Mouse (Mus musculus): Measurements from ENCODE around the gene Dhx16. TPM values are rescaled to one million over a fixed set of nuclear protein-coding genes. Genes with fewer than 3 reads are reported as not detected.

Gene Dhx16
- total RNA-seq, 1 experiment from 2014 or later, result 67.7 TPM

- no peak for ATAC-seq (replicated peaks; ENCODE audit: insufficient number of reproducible peaks, low FRiP score, low TSS enrichment, poor library complexity, severe bottlenecking)
Observed at GRCm38 (mm10) chr17:35848112-35848511, 31.5 kb upstream of the Dhx16 start.

GRCm38 (mm10) chr17:35850974-35851373, 28.6 kb upstream of the Dhx16 start:
- ATAC-seq (replicated peaks; ENCODE audit: insufficient number of reproducible peaks, low FRiP score, low TSS enrichment, poor library complexity, severe bottlenecking), result no peak

DNA sequence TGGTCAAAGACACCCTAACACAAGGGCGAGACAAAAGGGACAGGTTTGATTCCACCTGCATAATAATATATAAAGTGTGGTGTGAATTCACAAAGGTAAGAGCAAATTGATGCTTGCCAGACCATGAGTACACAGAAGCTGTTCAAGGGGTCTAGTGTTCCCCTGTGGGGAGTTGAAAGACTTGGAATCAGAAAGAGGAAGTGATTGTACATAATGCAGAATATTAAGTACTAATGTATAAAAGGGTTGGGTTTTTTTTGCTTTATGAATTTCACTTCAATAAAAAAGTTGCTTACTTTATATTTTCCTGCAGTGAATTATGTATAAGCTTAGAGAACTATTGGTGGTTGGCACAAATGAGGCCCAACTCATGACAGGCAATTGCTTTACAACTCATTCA, 20.2 kb upstream of the Dhx16 start:
- no peak for ATAC-seq (replicated peaks; ENCODE audit: insufficient number of reproducible peaks, low FRiP score, low TSS enrichment, poor library complexity, severe bottlenecking)

- no peak for ATAC-seq (replicated peaks; ENCODE audit: insufficient number of reproducible peaks, low FRiP score, low TSS enrichment, poor library complexity, severe bottlenecking)
Observed at GRCm38 (mm10) chr17:35859835-35860234, 19.8 kb upstream of the Dhx16 start.

DNA sequence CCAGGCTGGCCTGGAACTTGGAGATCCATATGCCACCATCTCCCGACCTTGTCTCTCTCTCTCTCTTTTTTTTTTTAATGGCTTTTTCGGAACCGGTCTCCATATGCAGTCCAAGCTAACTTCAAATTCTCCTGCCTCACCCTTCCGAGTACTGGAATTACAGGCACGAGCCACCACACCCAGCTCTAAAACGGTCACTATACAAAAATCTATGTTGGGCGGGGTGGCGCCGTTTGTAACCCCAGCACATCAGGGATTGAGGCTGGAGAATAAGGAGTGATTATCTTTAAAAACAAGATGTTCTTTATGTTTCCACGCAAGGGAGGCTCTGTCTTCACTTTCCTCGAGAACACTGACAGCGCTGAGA, 18.8 kb upstream of the Dhx16 start:
- ATAC-seq (replicated peaks; ENCODE audit: insufficient number of reproducible peaks, low FRiP score, low TSS enrichment, poor library complexity, severe bottlenecking), result no peak

- peak; percentile 80 for ATAC-seq (replicated peaks; ENCODE audit: insufficient number of reproducible peaks, low FRiP score, low TSS enrichment, poor library complexity, severe bottlenecking)
Observed at GRCm38 (mm10) chr17:35861198-35861857, 18.3 kb upstream of the Dhx16 start, which contains the start of gene Nrm. Gene Nrm, plus strand, starts transcription at chr17:35861318.

DNA sequence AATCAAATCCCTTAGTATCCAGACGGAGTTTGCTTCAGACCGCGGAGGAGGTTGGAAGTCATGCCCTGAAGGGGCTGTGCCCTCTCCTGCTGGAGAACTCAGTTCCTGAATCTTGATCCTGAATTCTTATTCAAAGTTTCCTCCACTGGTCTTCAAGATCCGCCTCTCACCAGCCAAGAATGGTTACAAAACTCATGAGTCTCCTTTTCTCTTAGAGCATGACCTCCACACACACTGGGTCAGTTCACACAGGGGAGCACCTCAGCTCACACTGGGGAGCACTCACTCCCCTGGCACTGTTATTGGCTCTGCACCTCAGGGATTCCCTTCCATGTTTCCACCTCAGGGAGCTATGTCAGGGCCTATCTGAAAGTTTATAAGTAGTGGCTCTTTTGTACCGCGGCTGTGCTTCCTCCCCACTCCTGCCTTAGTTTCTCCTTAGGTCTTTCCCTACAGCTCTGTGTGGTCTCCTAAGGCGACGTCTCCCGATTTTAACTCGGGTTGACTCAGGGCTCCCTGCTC, 14.7 kb upstream of the Dhx16 start:
- no peak for ATAC-seq (replicated peaks; ENCODE audit: insufficient number of reproducible peaks, low FRiP score, low TSS enrichment, poor library complexity, severe bottlenecking)

DNA sequence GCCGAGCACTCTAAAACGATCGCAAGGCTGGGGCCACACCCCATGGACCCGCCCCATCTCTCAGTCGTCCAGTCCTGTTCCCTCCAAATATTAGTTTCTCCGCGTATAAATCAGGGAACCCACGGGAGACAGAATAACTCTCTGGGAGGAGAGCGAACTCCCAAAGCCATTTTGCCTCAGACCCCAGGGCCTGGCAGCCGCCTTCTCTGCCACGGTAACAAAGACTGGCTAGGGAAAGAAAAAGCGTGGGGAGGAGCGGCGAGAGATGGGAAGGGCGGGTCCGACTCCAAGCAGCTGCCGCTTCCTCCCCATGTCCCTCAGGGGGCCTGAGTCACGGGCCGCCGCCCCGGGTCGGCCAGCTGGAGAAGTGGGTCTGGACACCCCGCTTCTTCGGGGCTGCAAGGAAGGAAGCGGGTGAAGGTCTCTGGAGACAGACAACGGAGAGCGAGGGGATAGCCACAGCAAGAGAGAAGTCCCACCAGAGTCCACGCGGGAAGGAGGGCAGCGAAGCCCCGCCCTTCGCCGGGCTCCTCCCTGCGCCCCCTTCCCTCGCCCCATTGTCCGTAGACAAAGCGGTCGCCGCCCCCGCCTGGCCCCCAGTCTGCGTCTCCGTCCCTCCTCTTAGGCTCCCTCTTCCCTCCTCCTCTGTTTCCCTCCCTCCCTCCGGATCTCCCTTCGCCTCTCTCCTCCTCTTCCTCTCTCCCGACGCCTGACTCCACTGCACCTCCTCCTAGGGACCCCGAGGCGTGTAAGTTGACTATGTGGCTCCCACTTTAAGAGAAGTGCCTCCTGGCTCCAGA, 13.9 kb upstream of the Dhx16 start, which contains the start of gene Ppp1r18:
Gene Ppp1r18 (plus strand): TSS at position 113 of the 800 bp plus-strand sequence.
- no peak for ATAC-seq (replicated peaks; ENCODE audit: insufficient number of reproducible peaks, low FRiP score, low TSS enrichment, poor library complexity, severe bottlenecking)

DNA sequence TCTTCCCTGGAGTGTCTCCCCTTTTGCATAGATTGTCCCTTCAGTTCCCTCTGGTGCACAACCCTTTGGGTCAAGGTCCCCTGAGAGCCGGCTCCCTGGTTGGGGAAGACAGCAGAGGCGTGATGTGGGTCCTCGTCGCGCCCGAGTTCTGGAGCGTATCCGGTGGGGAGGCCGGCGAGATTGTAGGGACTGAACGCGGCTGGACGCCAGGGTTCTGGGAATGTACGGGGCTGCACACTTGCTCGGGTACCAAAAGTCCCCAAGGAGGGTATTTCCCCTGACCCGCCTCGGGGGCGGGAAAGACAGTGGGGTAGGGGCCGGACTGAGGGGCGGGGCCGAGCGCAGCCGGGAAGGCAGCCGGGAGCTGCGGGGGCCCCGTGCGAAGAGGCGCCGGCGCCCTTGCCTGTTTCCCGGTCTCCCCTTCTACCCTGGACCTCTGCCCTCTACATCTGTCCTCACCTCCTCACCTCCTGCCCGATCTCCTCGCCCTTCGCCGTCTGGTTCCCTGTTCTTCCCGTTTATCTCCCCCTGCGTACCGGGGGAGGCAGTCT, 13.3 kb upstream of the Dhx16 start:
- no peak for ATAC-seq (replicated peaks; ENCODE audit: insufficient number of reproducible peaks, low FRiP score, low TSS enrichment, poor library complexity, severe bottlenecking)

- ATAC-seq (replicated peaks; ENCODE audit: insufficient number of reproducible peaks, low FRiP score, low TSS enrichment, poor library complexity, severe bottlenecking), result no peak
Observed at GRCm38 (mm10) chr17:35866911-35867890, 12.4 kb upstream of the Dhx16 start.

DNA sequence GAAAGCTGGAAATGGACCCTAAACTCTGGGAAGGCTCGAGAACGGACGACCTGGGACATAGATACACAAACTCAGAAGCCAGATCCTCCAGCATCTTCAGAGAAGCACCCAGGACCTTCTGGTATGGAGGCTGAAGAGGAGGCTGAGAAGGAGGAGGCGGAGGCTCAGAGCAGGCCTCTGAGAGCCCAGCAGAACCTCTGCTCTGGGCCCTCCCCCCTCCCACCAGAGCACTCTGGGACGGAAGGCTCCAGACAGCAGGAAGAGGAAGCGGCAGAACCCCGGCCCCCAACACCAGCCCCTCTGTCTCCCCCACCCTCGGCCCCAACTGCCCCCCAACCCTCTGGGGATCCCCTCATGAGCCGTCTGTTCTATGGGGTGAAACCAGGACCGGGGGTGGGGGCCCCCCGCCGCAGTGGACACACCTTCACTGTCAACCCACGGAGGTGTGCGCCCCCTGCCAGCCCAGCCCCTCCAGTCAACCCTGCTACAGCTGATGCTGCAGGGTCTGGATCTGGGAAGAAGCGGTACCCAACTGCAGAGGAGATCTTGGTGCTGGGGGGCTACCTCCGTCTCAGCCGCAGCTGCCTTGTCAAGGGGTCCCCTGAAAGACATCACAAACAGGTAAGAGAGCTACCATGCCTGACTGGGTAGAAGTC, 11.3 kb upstream of the Dhx16 start:
- no peak for ATAC-seq (replicated peaks; ENCODE audit: insufficient number of reproducible peaks, low FRiP score, low TSS enrichment, poor library complexity, severe bottlenecking)

GRCm38 (mm10) chr17:35868961-35869345, 10.7 kb upstream of the Dhx16 start:
- ATAC-seq (replicated peaks; ENCODE audit: insufficient number of reproducible peaks, low FRiP score, low TSS enrichment, poor library complexity, severe bottlenecking), result no peak

DNA sequence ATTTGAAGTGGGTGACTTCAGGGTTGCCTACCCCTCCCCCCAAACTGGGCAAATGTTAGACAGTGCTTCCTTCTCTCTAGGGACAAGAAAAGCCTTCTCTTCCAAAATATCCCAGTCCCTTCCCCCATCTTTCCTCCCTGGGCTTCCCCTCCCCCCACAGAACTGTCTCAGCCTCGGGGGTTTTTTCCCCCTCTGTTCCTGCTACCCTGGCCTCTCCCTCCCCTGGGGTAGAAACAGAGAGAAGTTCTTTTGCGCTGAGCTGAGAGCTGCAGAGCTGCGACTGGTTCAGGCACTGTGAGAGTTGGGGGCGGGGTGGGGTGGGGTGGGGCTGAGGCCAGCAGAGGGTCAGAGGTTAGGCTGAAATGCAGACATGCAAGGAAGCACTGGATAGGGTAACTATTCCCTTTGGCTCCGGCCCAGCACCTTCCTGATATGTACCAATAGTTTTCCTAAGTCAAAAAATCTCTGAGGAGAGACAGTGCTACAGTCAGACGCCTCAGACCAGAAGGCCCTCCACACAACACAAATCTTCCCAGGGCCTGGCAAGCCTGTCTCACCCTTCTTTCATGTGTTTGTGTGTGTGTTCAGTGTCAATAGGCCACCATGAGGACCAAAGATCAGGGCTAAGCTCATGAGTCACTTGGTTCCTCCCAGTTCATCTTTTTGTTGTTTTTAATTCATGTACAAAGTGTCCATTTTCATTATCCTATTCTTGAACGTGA, 10.1 kb upstream of the Dhx16 start:
- ATAC-seq (replicated peaks; ENCODE audit: insufficient number of reproducible peaks, low FRiP score, low TSS enrichment, poor library complexity, severe bottlenecking), result peak; percentile 0; the same call in 1 of the 2 replicates

GRCm38 (mm10) chr17:35870151-35870883, 9.3 kb upstream of the Dhx16 start:
- peak; percentile 56 for ATAC-seq (replicated peaks; ENCODE audit: insufficient number of reproducible peaks, low FRiP score, low TSS enrichment, poor library complexity, severe bottlenecking)

DNA sequence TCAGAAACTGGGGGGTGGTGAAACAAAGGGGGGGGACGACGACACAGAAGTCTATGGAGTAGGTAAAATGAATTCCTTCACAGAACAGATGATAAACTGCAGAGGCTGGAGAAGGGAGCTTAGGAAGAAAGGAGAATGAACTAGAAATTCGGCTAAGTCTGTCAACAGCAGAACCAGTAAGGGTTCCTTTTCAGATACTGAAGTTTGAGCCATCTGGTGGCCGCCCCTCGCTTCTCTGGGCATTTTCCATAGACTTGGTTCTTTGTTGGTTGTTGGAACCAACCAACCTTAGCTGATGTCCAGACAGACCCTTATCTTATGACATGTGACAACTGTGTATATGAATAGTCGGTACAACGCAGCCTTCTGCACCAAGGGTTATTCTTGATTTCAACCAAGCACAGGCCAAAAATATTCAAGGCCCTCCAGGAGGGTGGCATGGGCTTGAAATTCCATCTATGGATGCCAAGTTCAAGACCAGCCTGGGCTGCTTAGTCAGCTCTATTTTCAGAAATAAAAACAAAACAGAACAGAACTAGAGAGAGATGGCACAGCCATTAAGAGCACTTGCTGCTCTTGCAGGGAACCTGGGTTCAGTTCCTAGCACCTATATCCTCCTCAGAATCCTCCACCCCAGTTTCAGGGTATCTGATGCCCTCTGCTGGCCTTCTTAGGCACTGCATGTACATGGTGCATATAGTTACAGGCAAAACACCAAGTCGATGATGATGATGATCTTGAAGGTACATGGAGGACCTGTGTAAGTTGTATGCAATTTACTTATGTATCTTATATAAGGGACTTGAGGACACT, 8.5 kb upstream of the Dhx16 start:
- no peak for ATAC-seq (replicated peaks; ENCODE audit: insufficient number of reproducible peaks, low FRiP score, low TSS enrichment, poor library complexity, severe bottlenecking)
